In genomic region chr19:29486545-29487206, GRCm38 (mm10) we compare ENCODE assay signal across 18 mouse cellular contexts. TPM values are rescaled to one million over a fixed set of nuclear protein-coding genes. Genes with fewer than 3 reads are reported as not detected.
DNase-seq lines count a peak whose midpoint lies in the region; ATAC-seq lines count a peak whose summit lies in the region.
"Had no signal": no experiment of that assay in that cellular context is flagged by ENCODE, and none has a peak within 500 bp of the region (broad histone marks: within the 10 kb centered on the region; RNA-seq: fewer than 3 reads in every experiment).

No protein-coding gene starts in this region.

- H3K9me3 ChIP-seq in kidney, embryonic 14.5 days (ENCODE audit: control insufficient read depth, low read length), result no peaks in the 10 kb centered on the region
- H3K9me3 ChIP-seq: heart, embryonic 13.5 days; hindbrain, embryonic 12.5 days; kidney, embryonic 15.5 days; limb, embryonic 13.5 days; midbrain, embryonic 12.5 days; neural tube, embryonic 13.5 days had no signal

- DNase-seq in cerebellum, postnatal 10 days, result peak; percentile 7 to 31
- DNase-seq in cerebellum, adult 8-10 months, result no peak
- peak; percentile 37 to 50 for DNase-seq in lung, postnatal 4 days
- DNase-seq in lung, postnatal 10 days, result no peak
- no peak for DNase-seq in gastrocnemius, postnatal 10 days
- DNase-seq in cerebellum, postnatal 25 days, result no peak
- DNase-seq: adrenal gland, adult 8-10 months; cerebellum, adult 11 months; layer of hippocampus, postnatal 36 days; right cerebral cortex, postnatal 14 days had no signal

- peak; percentile 87 for ATAC-seq in monocyte, adult 5-6 weeks (replicated peaks; ENCODE audit: insufficient number of reproducible peaks, low FRiP score, low TSS enrichment, poor library complexity, severe bottlenecking)
- no peak for ATAC-seq in kidney, embryonic 14.5 days (ENCODE audit: low FRiP score, low TSS enrichment)

- 0 out of 2 replicates have a peak, but pooled peaks cover 3% of the 10 kb centered on the region for H3K4me1 ChIP-seq in kidney, embryonic 14.5 days (ENCODE audit: control insufficient read depth, insufficient read depth, low read length)
- H3K4me1 ChIP-seq: neural tube, embryonic 13.5 days had no signal

- H3K36me3 ChIP-seq in kidney, embryonic 14.5 days (ENCODE audit: control insufficient read depth, insufficient read depth, low read length), result no peaks in the 10 kb centered on the region
- H3K36me3 ChIP-seq: heart, embryonic 13.5 days; hindbrain, embryonic 12.5 days; kidney, embryonic 15.5 days; limb, embryonic 13.5 days; midbrain, embryonic 12.5 days; neural tube, embryonic 13.5 days had no signal

- no peak overlapping the region for H3K9ac ChIP-seq in kidney, embryonic 14.5 days (ENCODE audit: low read depth, low read length)
- H3K9ac ChIP-seq: heart, embryonic 13.5 days; hindbrain, embryonic 12.5 days; kidney, embryonic 15.5 days; limb, embryonic 13.5 days; midbrain, embryonic 12.5 days; neural tube, embryonic 13.5 days had no signal

- 85% methylated on average over 7 of the region's 7 CpGs for WGBS in kidney, embryonic 14.5 days

- no peak overlapping the region for H3K4me2 ChIP-seq in kidney, embryonic 14.5 days (replicated peaks; ENCODE audit: low read depth, low read length)
- H3K4me2 ChIP-seq: heart, embryonic 13.5 days; hindbrain, embryonic 12.5 days; kidney, embryonic 15.5 days; limb, embryonic 13.5 days; midbrain, embryonic 12.5 days; neural tube, embryonic 13.5 days had no signal

- no peak overlapping the region for H3K4me3 ChIP-seq in kidney, embryonic 14.5 days (ENCODE audit: low read length)
- H3K4me3 ChIP-seq: heart, embryonic 13.5 days; hindbrain, embryonic 12.5 days; kidney, embryonic 15.5 days; limb, embryonic 13.5 days; midbrain, embryonic 12.5 days; neural tube, embryonic 13.5 days had no signal

- H3K27me3 ChIP-seq in kidney, embryonic 14.5 days (ENCODE audit: control insufficient read depth, insufficient read depth, low read length), result no peaks in the 10 kb centered on the region
- H3K27me3 ChIP-seq: heart, embryonic 13.5 days; hindbrain, embryonic 12.5 days; kidney, embryonic 15.5 days; limb, embryonic 13.5 days; midbrain, embryonic 12.5 days; neural tube, embryonic 13.5 days had no signal

- H3K27ac ChIP-seq in kidney, embryonic 14.5 days (ENCODE audit: low read depth, low read length), result no peak overlapping the region
- H3K27ac ChIP-seq: heart, embryonic 13.5 days; hindbrain, embryonic 12.5 days; kidney, embryonic 15.5 days; limb, embryonic 13.5 days; midbrain, embryonic 12.5 days; neural tube, embryonic 13.5 days had no signal

RNA-seq across cellular contexts. Expression of gene Ric1, which starts 35.4 kb away (rescaled TPM):
- 58.8 to 70.8 TPM (median 64.9 TPM) in 3 replicates for total RNA-seq in monocyte, adult 5-6 weeks (2017)
- total RNA-seq in gastrocnemius, postnatal 10 days (2021), result 10 to 100 TPM; 28.8 to 36.9 TPM
- 17.4 and 19.3 TPM in 2 replicates for polyA plus RNA-seq in kidney, embryonic 14.5 days (2014; fragmentation: Nextera tagmentation; extraction: Ambion mirVana)

Comparison
In these comparisons a context has a peak if more than half of its experiments do, and no peak if none do; other contexts are left out.
1. DNase-seq: peak in cerebellum, postnatal 10 days (2 of 2) and lung, postnatal 4 days (2 of 2); none in cerebellum, adult 8-10 months (single experiment), lung, postnatal 10 days (single experiment), gastrocnemius, postnatal 10 days (single experiment) and cerebellum, postnatal 25 days (0 of 2).